Mouse (Mus musculus) cerebellum, postnatal 4 days (tissue): ENCODE measurements around the gene Reln.

Experiments
- DNase-seq, 2 experiments: peaks; one replicate each; pipeline ENCODE4 v3.0.0; 2022; ENCODE audit warnings: low spot score in 2 of 2, mixed read lengths in 1 of 2

Reln gene

GRCm38 (mm10) chr5:21934173-21934698 lies 410.3 kb downstream of the Reln start:
- no peak for DNase-seq

- DNase-seq = peak in 1 of 2 experiments; percentile 43
Measured at GRCm38 (mm10) chr5:21933340-21934075, 411.0 kb downstream of the Reln start.

GRCm38 (mm10) chr5:21931151-21931550 lies 413.4 kb downstream of the Reln start:
- no peak for DNase-seq

- no peak for DNase-seq
Measured at GRCm38 (mm10) chr5:21920310-21920709, 424.2 kb downstream of the Reln start.

GRCm38 (mm10) chr5:21919281-21919780 lies 425.2 kb downstream of the Reln start:
- no peak for DNase-seq

GRCm38 (mm10) chr5:21915973-21916372 lies 428.5 kb downstream of the Reln start:
- DNase-seq = no peak

- no peak for DNase-seq
Measured at GRCm38 (mm10) chr5:21914776-21915175, 429.7 kb downstream of the Reln start.

GRCm38 (mm10) chr5:21912835-21913530 lies 431.5 kb downstream of the Reln start:
- DNase-seq = no peak

GRCm38 (mm10) chr5:21910726-21911125 lies 433.8 kb downstream of the Reln start:
- no peak for DNase-seq

- no peak for DNase-seq
Measured at GRCm38 (mm10) chr5:21909713-21910112, 434.8 kb downstream of the Reln start.

GRCm38 (mm10) chr5:21901411-21901810 lies 443.1 kb downstream of the Reln start:
- DNase-seq = no peak

GRCm38 (mm10) chr5:21900891-21901290 lies 443.6 kb downstream of the Reln start:
- no peak for DNase-seq

- DNase-seq = no peak
Measured at GRCm38 (mm10) chr5:21898875-21899274, 445.6 kb downstream of the Reln start.

GRCm38 (mm10) chr5:21896586-21896985 lies 447.9 kb downstream of the Reln start:
- no peak for DNase-seq

- no peak for DNase-seq
Measured at GRCm38 (mm10) chr5:21894168-21894567, 450.3 kb downstream of the Reln start.

- no peak for DNase-seq
Measured at GRCm38 (mm10) chr5:21866750-21867149, 477.8 kb downstream of the Reln start.

GRCm38 (mm10) chr5:21866311-21866712 lies 478.2 kb downstream of the Reln start:
- DNase-seq = peak in 1 of 2 experiments; percentile 22

GRCm38 (mm10) chr5:21865346-21866107 lies 479.0 kb downstream of the Reln start, which contains the start of gene Slc26a5:
Gene Slc26a5, minus strand, starts transcription at chr5:21865604.
- DNase-seq = no peak

GRCm38 (mm10) chr5:21858653-21859052 lies 485.8 kb downstream of the Reln start:
- DNase-seq = no peak

- no peak for DNase-seq
Measured at GRCm38 (mm10) chr5:21851679-21852340, 492.7 kb downstream of the Reln start.

GRCm38 (mm10) chr5:21847438-21847837 lies 497.1 kb downstream of the Reln start:
- DNase-seq = no peak
